Mouse (Mus musculus) heart, adult 2 months (tissue): ENCODE data around the gene Mxi1. TPM values are rescaled to one million over a fixed set of nuclear protein-coding genes. Genes with fewer than 3 reads are reported as not detected.

Experiments
- DNase-seq, 2 experiments: peaks; one replicate each; pipeline ENCODE4 v3.0.0; 2021
- H3K27ac ChIP-seq: fragments of 200-600 bp; 2 replicates; pipeline ENCODE4 v1.8.1; 2022
- H3K27me3 ChIP-seq: fragments of 200-500 bp; 2 replicates; pipeline ENCODE4 v1.6.1; 2012; ENCODE audit warnings: mild to moderate bottlenecking, low read length, inconsistent platforms, mixed read lengths; ENCODE audit not compliant: control insufficient read depth, insufficient read depth
- H3K36me3 ChIP-seq: fragments of 200-500 bp; 2 replicates; pipeline ENCODE4 v1.6.1; 2012; ENCODE audit warnings: low read length, inconsistent platforms; ENCODE audit not compliant: control insufficient read depth, insufficient read depth
- H3K4me1 ChIP-seq: fragments of 200-500 bp; 2 replicates; pipeline ENCODE4 v1.6.1; 2011; ENCODE audit warnings: low read length; ENCODE audit not compliant: control insufficient read depth, insufficient read depth
- H3K4me3 ChIP-seq: fragments of 200-600 bp; 2 replicates; pipeline ENCODE4 v1.8.1; 2022
- H3K79me2 ChIP-seq: fragments of 200-500 bp; replicated peaks from 2 replicates; pipeline ENCODE4 v1.6.1; 2012; ENCODE audit warnings: mild to moderate bottlenecking, inconsistent platforms, low read length, moderate library complexity, mixed read lengths; ENCODE audit not compliant: control insufficient read depth, insufficient read depth
- H3K9ac ChIP-seq: fragments of 200-500 bp; 2 replicates; pipeline ENCODE4 v1.6.1; 2012; ENCODE audit warnings: low read depth, mild to moderate bottlenecking, control low read depth, inconsistent platforms, low read length, mixed read lengths
- CTCF ChIP-seq: fragments of 200-600 bp; IDR thresholded peaks from 2 replicates; pipeline ENCODE4 v1.8.1; 2022; ENCODE audit warnings: antibody characterized with exemption, mild to moderate bottlenecking, moderate library complexity
- EP300 ChIP-seq: fragments of 200-500 bp; IDR thresholded peaks from 2 replicates; pipeline ENCODE4 v1.6.1; 2011; ENCODE audit warnings: low read depth, low read length, control low read depth; ENCODE audit not compliant: insufficient read depth
- POLR2A ChIP-seq: fragments of 200-500 bp; IDR thresholded peaks from 2 replicates; pipeline ENCODE4 v1.6.1; 2011; ENCODE audit warnings: mild to moderate bottlenecking, low read depth, low read length, control low read depth; ENCODE audit not compliant: insufficient read depth
- WGBS: fragments of 180-500 bp; shearing (Covaris S2); methylation state at CpG from one replicate; pipeline ENCODE4 v1.1.7; 2018; 5-methylcytosine and 5-hydroxymethylcytosine counted together
- intact Hi-C: fragments of 180-260 bp; cut with DNase I; formaldehyde crosslinking; loops from one replicate; pipeline ENCODE4 v1.15.1; 2025
- polyA plus RNA-seq: library from polyadenylated mRNA; depleted of rRNA; stranded (reverse); fragments of >200 nt; gene quantifications from 2 replicates; pipeline ENCODE4 v1.2.3, GENCODE M21; 2012
- total RNA-seq, 2 experiments: library from RNA; stranded (reverse); gene quantifications; 2 replicates each; pipeline ENCODE4 v1.2.3; 2021

Mxi1 gene
- total and polyA plus RNA-seq, 3 experiments: 20.9 to 49.6 (median 38.7) TPM

- H3K27ac ChIP-seq: no peak overlapping the region
- 65% methylated on average over 23 of the region's 23 CpGs for WGBS
- no peaks in the 10 kb centered on the region for H3K4me1 ChIP-seq
Observed at GRCm38 (mm10) chr19:53296331-53297254, 13.7 kb upstream of the Mxi1 start.

GRCm38 (mm10) chr19:53299156-53299828 lies 11.0 kb upstream of the Mxi1 start:
- H3K27ac ChIP-seq: no peak overlapping the region
- no peaks in the 10 kb centered on the region for H3K27me3 ChIP-seq
- no peak overlapping the region for H3K9ac ChIP-seq
- no peaks in the 10 kb centered on the region for H3K4me1 ChIP-seq
- intact Hi-C loops: no loop called here
- no peaks in the 10 kb centered on the region for H3K79me2 ChIP-seq
- WGBS: 65% methylated on average over 17 of the region's 17 CpGs
- TF ChIP-seq EP300 (no peak), POLR2A (no peak), CTCF (no peak)
- H3K36me3 ChIP-seq: no peaks in the 10 kb centered on the region
- H3K4me3 ChIP-seq: no peak overlapping the region
- DNase-seq: no peak

More at GRCm38 (mm10) chr19:53296331-53297254, 13.7 kb upstream of the Mxi1 start:
- H3K27me3 ChIP-seq: no peaks in the 10 kb centered on the region
- TF ChIP-seq CTCF (no peak), POLR2A (no peak), EP300 (no peak)
- no peak overlapping the region for H3K9ac ChIP-seq
- DNase-seq: no peak
- H3K79me2 ChIP-seq: no peaks in the 10 kb centered on the region
- no peak overlapping the region for H3K4me3 ChIP-seq
- intact Hi-C loops: no loop called here
- H3K36me3 ChIP-seq: no peaks in the 10 kb centered on the region

GRCm38 (mm10) chr19:53299829-53300181 lies 10.5 kb upstream of the Mxi1 start:
- H3K9ac ChIP-seq: no peak overlapping the region
- no peaks in the 10 kb centered on the region for H3K36me3 ChIP-seq
- DNase-seq: no peak
- no peaks in the 10 kb centered on the region for H3K4me1 ChIP-seq
- 74% methylated on average over 4 of the region's 4 CpGs for WGBS
- no peak for TF ChIP-seq POLR2A
- TF ChIP-seq EP300: no peak
- TF ChIP-seq CTCF: no peak
- no peak overlapping the region for H3K27ac ChIP-seq
- no peaks in the 10 kb centered on the region for H3K27me3 ChIP-seq
- no peaks in the 10 kb centered on the region for H3K79me2 ChIP-seq
- intact Hi-C loops: no loop called here
- H3K4me3 ChIP-seq: no peak overlapping the region

- 76% methylated on average over 7 of the region's 7 CpGs for WGBS
- Histone ChIP-seq H3K4me1 (no peaks in the 10 kb centered on the region), H3K27me3 (no peaks in the 10 kb centered on the region), H3K9ac (no peak overlapping the region), H3K36me3 (no peaks in the 10 kb centered on the region), H3K79me2 (no peaks in the 10 kb centered on the region), H3K27ac (no peak overlapping the region), H3K4me3 (no peak overlapping the region)
- intact Hi-C loops: no loop called here
- TF ChIP-seq EP300 (no peak), POLR2A (no peak), CTCF (no peak)
- DNase-seq: no peak
Observed at GRCm38 (mm10) chr19:53303382-53303781, 6.9 kb upstream of the Mxi1 start.

DNA sequence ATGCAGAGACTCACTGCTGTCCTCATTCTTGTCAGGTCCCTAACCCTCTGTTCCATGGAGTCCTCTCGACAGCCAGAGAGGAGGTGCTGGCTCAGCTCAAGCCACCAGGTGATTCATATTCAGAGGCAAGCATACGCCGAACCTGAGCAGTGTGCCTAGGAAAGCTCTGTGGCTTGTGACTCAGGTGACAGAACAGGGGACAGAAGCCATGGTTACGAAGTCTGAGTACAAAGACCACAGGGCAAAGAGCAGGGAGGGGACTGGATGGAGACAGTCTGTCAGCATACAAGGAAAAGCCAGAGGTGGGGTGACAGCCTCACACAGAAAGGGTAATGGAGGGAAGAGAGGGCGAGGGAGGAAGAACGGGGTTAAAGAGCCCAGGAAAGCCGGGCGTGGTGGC lies 4.7 kb upstream of the Mxi1 start:
- no peaks in the 10 kb centered on the region for H3K36me3 ChIP-seq
- no peak for TF ChIP-seq POLR2A
- no peak for TF ChIP-seq EP300
- H3K27me3 ChIP-seq: no peaks in the 10 kb centered on the region
- DNase-seq: no peak
- no peak overlapping the region for H3K27ac ChIP-seq
- WGBS: 88% methylated on average over 8 of the region's 8 CpGs
- H3K79me2 ChIP-seq: no peaks in the 10 kb centered on the region
- H3K9ac ChIP-seq: no peak overlapping the region
- H3K4me1 ChIP-seq: no peaks in the 10 kb centered on the region
- intact Hi-C loops: no loop called here
- no peak overlapping the region for H3K4me3 ChIP-seq

DNA sequence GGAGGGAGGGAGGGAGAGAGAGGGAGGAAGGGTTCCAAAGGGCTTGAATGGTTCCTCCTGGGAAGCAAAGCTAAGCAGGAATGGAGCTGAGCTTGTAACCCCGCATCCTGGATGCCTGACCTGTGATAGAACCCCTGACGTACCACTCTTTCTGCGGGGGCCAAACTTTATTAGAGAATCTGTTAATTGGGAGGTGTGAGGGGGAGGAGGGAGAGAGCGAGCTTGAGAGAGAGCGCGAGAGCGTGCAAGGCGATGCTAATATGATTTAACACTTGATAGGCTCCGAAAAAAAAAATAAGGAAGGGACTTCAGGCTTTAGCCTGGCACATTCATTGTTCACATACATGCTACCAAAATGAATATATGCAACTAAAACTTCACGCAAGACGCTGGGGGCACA lies 3.6 kb upstream of the Mxi1 start:
- no peak overlapping the region for H3K27ac ChIP-seq
- no peak overlapping the region for H3K9ac ChIP-seq
- H3K79me2 ChIP-seq: no peaks in the 10 kb centered on the region
- H3K27me3 ChIP-seq: no peaks in the 10 kb centered on the region
- no peaks in the 10 kb centered on the region for H3K4me1 ChIP-seq
- H3K4me3 ChIP-seq: no peak overlapping the region
- 51% methylated on average over 11 of the region's 11 CpGs for WGBS
- H3K36me3 ChIP-seq: no peaks in the 10 kb centered on the region
- TF ChIP-seq EP300 (no peak), CTCF (no peak), POLR2A (no peak)
- DNase-seq: no peak
- intact Hi-C loops: no loop called here
